In genomic region chr7:110265796-110266195, GRCm38 (mm10) we compare ENCODE assay signal across 9 mouse cellular contexts. TPM values are rescaled to one million over a fixed set of nuclear protein-coding genes. Genes with fewer than 3 reads are reported as not detected.
DNase-seq lines count a peak whose midpoint lies in the region; ATAC-seq and TF ChIP-seq lines count a peak whose summit lies in the region.
"Had no signal": no experiment of that assay in that cellular context is flagged by ENCODE, and none has a peak within 500 bp of the region (broad histone marks: within the 10 kb centered on the region; RNA-seq: fewer than 3 reads in every experiment).

No protein-coding gene starts in this region.

- peaks cover 13% of the 10 kb centered on the region; the same call in 1 of the 2 replicates for H3K36me3 ChIP-seq in kidney, embryonic 16.5 days (ENCODE audit: insufficient read depth, low read length)
- H3K36me3 ChIP-seq in intestine, postnatal 0 days (ENCODE audit: control insufficient read depth, insufficient read depth): peaks cover 16% of the 10 kb centered on the region
- H3K36me3 ChIP-seq in limb, embryonic 11.5 days (ENCODE audit: control insufficient read depth, insufficient read depth, low read length): peaks cover 2% of the 10 kb centered on the region; the same call in 1 of the 2 replicates
- no peaks in the 10 kb centered on the region for H3K36me3 ChIP-seq in thymus, adult 2 months (ENCODE audit: control insufficient read depth, insufficient read depth, low read length)

- no peak for TF ChIP-seq POLR2A in thymus, adult 2 months (IDR thresholded peaks at IDR 0.05; ENCODE audit: control insufficient read depth, extremely low read depth, insufficient read depth, low read length, poor library complexity)

- no peak overlapping the region for H3K4me3 ChIP-seq in kidney, embryonic 16.5 days (ENCODE audit: low read length)
- no peak overlapping the region for H3K4me3 ChIP-seq in intestine, postnatal 0 days (ENCODE audit: low read depth, low read length)
- no peak overlapping the region for H3K4me3 ChIP-seq in limb, embryonic 11.5 days (ENCODE audit: low read depth, low read length)
- no peak overlapping the region for H3K4me3 ChIP-seq in thymus, adult 2 months (ENCODE audit: control insufficient read depth, insufficient read depth, low read length)
- H3K4me3 ChIP-seq: erythroblast, embryonic 14.5 days had no signal

- no peak overlapping the region for H3K27ac ChIP-seq in kidney, embryonic 16.5 days (ENCODE audit: low read length)
- H3K27ac ChIP-seq in intestine, postnatal 0 days (ENCODE audit: low read depth, low read length): no peak overlapping the region
- no peak overlapping the region for H3K27ac ChIP-seq in limb, embryonic 11.5 days (replicated peaks; ENCODE audit: low read depth, low read length)
- no peak overlapping the region for H3K27ac ChIP-seq in thymus, adult 2 months (ENCODE audit: control insufficient read depth, insufficient read depth, low read length)

- peak; percentile 92 for DNase-seq in kidney, adult 18-20 months
- DNase-seq in c-Kit-negative CD71-positive TER-119-positive erythroid progenitor cells, embryonic 14.5 days (ENCODE audit: low read depth, low spot score): peak; percentile 73
- peak; percentile 82 to 84 for DNase-seq in frontal cortex, postnatal 36 days (ENCODE audit: low spot score in 2 of 2)
- DNase-seq in limb, embryonic 11.5 days (ENCODE audit: low spot score): peak; percentile 91
- DNase-seq in ovary, adult 18-20 months (ENCODE audit: low spot score): peak; percentile 50
- peak; percentile 86 for DNase-seq in thymus, adult 2 months

- no peaks in the 10 kb centered on the region for H3K4me1 ChIP-seq in kidney, embryonic 16.5 days (ENCODE audit: insufficient read depth, low read length)
- 0 out of 2 replicates have a peak, but pooled peaks cover 2% of the 10 kb centered on the region for H3K4me1 ChIP-seq in intestine, postnatal 0 days (replicated peaks; ENCODE audit: control insufficient read depth, insufficient read depth, low read length)
- H3K4me1 ChIP-seq in limb, embryonic 11.5 days (ENCODE audit: control insufficient read depth, insufficient read depth, low read length): no peaks in the 10 kb centered on the region
- H3K4me1 ChIP-seq in thymus, adult 2 months (replicated peaks; ENCODE audit: control insufficient read depth, insufficient read depth, low read length): peaks cover 10% of the 10 kb centered on the region

- no peaks in the 10 kb centered on the region for H3K9me3 ChIP-seq in kidney, embryonic 16.5 days (ENCODE audit: low read length)
- H3K9me3 ChIP-seq in intestine, postnatal 0 days (ENCODE audit: control insufficient read depth): no peaks in the 10 kb centered on the region
- no peaks in the 10 kb centered on the region for H3K9me3 ChIP-seq in limb, embryonic 11.5 days (ENCODE audit: control insufficient read depth, low read length)

- ATAC-seq in kidney, embryonic 16.5 days (ENCODE audit: low FRiP score, low TSS enrichment): no peak
- ATAC-seq in intestine, postnatal 0 days: 0 out of 2 replicates have a peak, but pooled peaks have one; percentile 16
- ATAC-seq in limb, embryonic 11.5 days (ENCODE audit: insufficient number of reproducible peaks, low FRiP score, low TSS enrichment, low read depth): no peak

- H3K4me2 ChIP-seq in kidney, embryonic 16.5 days (replicated peaks; ENCODE audit: low read depth, low read length): no peak overlapping the region
- no peak overlapping the region for H3K4me2 ChIP-seq in intestine, postnatal 0 days (replicated peaks; ENCODE audit: low read depth)
- no peak overlapping the region for H3K4me2 ChIP-seq in limb, embryonic 11.5 days (ENCODE audit: low read depth, severe bottlenecking)

- TF ChIP-seq CTCF in intestine, postnatal 0 days (IDR thresholded peaks at IDR 0.05; ENCODE audit: low read depth): peak; percentile 99
- peak; percentile 86 for TF ChIP-seq CTCF in thymus, adult 2 months (IDR thresholded peaks at IDR 0.05; ENCODE audit: borderline replicate concordance, control insufficient read depth, extremely low read depth, insufficient read depth, low read length, poor library complexity)

- no peak overlapping the region for H3K9ac ChIP-seq in kidney, embryonic 16.5 days (replicated peaks; ENCODE audit: low read length)
- no peak overlapping the region for H3K9ac ChIP-seq in intestine, postnatal 0 days (ENCODE audit: low read depth, low read length)
- no peak overlapping the region for H3K9ac ChIP-seq in limb, embryonic 11.5 days (ENCODE audit: low read length)

- WGBS in kidney, embryonic 16.5 days: 30% methylated on average over 7 of the region's 7 CpGs
- WGBS in intestine, postnatal 0 days: 19% methylated on average over 7 of the region's 7 CpGs
- 41% methylated on average over 7 of the region's 7 CpGs for WGBS in limb, embryonic 11.5 days
- 22% methylated on average over 7 of the region's 7 CpGs for WGBS in thymus, adult 2 months

- H3K27me3 ChIP-seq in kidney, embryonic 16.5 days (ENCODE audit: insufficient read depth, low read length): no peaks in the 10 kb centered on the region
- H3K27me3 ChIP-seq in intestine, postnatal 0 days (replicated peaks; ENCODE audit: control insufficient read depth, insufficient read depth, low read length): no peaks in the 10 kb centered on the region
- no peaks in the 10 kb centered on the region for H3K27me3 ChIP-seq in limb, embryonic 11.5 days (ENCODE audit: control insufficient read depth, insufficient read depth, low read length)
- H3K27me3 ChIP-seq in thymus, adult 2 months (ENCODE audit: control insufficient read depth, insufficient read depth, low read length): no peaks in the 10 kb centered on the region

RNA-seq across cellular contexts. Expression of gene Swap70, which starts 44.3 kb away (rescaled TPM):
- polyA plus RNA-seq in kidney, embryonic 16.5 days (2015; fragmentation: Nextera tagmentation; extraction: Ambion mirVana): 32.1 and 34.2 TPM in 2 replicates
- 11.1 and 12.9 TPM in 2 replicates for polyA plus RNA-seq in intestine, postnatal 0 days (2015; fragmentation: Nextera tagmentation; extraction: Ambion mirVana)
- polyA plus RNA-seq in limb, embryonic 11.5 days (2014; fragmentation: Nextera tagmentation; extraction: Ambion mirVana): 28.2 and 30.4 TPM in 2 replicates
- 18.3 and 20.1 TPM in 2 replicates for polyA plus RNA-seq in thymus, adult 2 months (2012; rRNA removed)
